Mouse (Mus musculus) erythroblast, embryonic 14.5 days (primary cell): Measurements from ENCODE around the gene Lrrn4cl.
"Not testable (repeated sequence)": the region's sequence is repeated elsewhere in the genome, so short reads cannot be mapped to it uniquely, and the experiment has no call there.

ENCODE experiments used
- GATA1 ChIP-seq: IDR thresholded peaks from 2 replicates; pipeline ENCODE4 v1.6.1; 2012; ENCODE audit warnings: low read length, inconsistent platforms, mixed read lengths
- TAL1 ChIP-seq: IDR thresholded peaks from 3 replicates; pipeline ENCODE4 v1.6.1; 2012; ENCODE audit warnings: low read length, inconsistent platforms, mixed read lengths

DNA sequence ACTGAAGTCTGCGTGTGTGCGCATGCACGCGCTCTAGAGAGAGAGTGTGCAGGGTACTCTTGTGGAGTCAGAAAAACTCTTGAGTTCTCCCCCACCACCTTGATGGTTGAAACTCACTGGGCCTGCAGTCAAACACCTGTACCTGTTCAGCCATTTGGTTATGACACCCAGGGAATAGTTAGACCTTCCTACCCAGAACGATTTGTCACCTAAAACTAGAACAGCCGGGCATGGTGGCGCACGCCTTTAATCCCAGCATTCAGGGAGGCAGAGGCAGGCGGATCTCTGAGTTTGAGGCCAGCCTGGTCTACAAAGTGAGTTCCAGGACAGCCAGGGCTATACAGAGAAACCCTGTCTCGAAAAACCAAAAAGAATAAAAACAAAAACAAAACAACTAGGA is 14.2 kb upstream of the Lrrn4cl start:
- not testable (repeated sequence) for TF ChIP-seq GATA1, TAL1
